Mouse (Mus musculus): ENCODE data around the gene Ppid. TPM values are rescaled to one million over a fixed set of nuclear protein-coding genes. Genes with fewer than 3 reads are reported as not detected.

Gene Ppid
- polyA plus RNA-seq (2012; rRNA removed), result 75.9 and 79.4 TPM in 2 replicates

- Histone ChIP-seq H3K27ac (ENCODE audit: insufficient read depth, low read length) (peak within 1 kb of the TSS; percentile 25; the same call in 1 of the 2 replicates), H3K4me1 (ENCODE audit: control insufficient read depth, insufficient read depth, low read length) (peaks cover 2% of the 10 kb centered on the region; the same call in 1 of the 2 replicates), H3K4me3 (ENCODE audit: insufficient read depth, low read length) (peak within 1 kb of the TSS; percentile 67)
- no peak for TF ChIP-seq CTCF (IDR thresholded peaks at IDR 0.05; ENCODE audit: extremely low read depth, insufficient read depth, low read length)
- TF ChIP-seq POLR2A (IDR thresholded peaks at IDR 0.05; ENCODE audit: extremely low read depth, insufficient read depth, low read length), result peak; percentile 83
Observed at GRCm38 (mm10) chr3:79590863-79591792, at the start of gene Ppid. Gene Ppid (plus strand): TSS chr3:79591342.

- Histone ChIP-seq H3K27ac (ENCODE audit: insufficient read depth, low read length) (no peak overlapping the region), H3K4me3 (ENCODE audit: insufficient read depth, low read length) (no peak overlapping the region), H3K4me1 (ENCODE audit: control insufficient read depth, insufficient read depth, low read length) (no peaks in the 10 kb centered on the region)
- TF ChIP-seq POLR2A (IDR thresholded peaks at IDR 0.05; ENCODE audit: extremely low read depth, insufficient read depth, low read length), result no peak
- no peak for TF ChIP-seq CTCF (IDR thresholded peaks at IDR 0.05; ENCODE audit: extremely low read depth, insufficient read depth, low read length)
Observed at GRCm38 (mm10) chr3:79542585-79542984, 48.6 kb upstream of the Ppid start.

GRCm38 (mm10) chr3:79548681-79549437 is 42.3 kb upstream of the Ppid start:
- no peak for TF ChIP-seq CTCF (IDR thresholded peaks at IDR 0.05; ENCODE audit: extremely low read depth, insufficient read depth, low read length)
- TF ChIP-seq POLR2A (IDR thresholded peaks at IDR 0.05; ENCODE audit: extremely low read depth, insufficient read depth, low read length), result no peak
- H3K27ac ChIP-seq (ENCODE audit: insufficient read depth, low read length), result no peak overlapping the region
- H3K4me1 ChIP-seq (ENCODE audit: control insufficient read depth, insufficient read depth, low read length), result no peaks in the 10 kb centered on the region
- H3K4me3 ChIP-seq (ENCODE audit: insufficient read depth, low read length), result no peak overlapping the region

- Histone ChIP-seq H3K27ac (ENCODE audit: insufficient read depth, low read length) (no peak overlapping the region), H3K4me1 (ENCODE audit: control insufficient read depth, insufficient read depth, low read length) (no peaks in the 10 kb centered on the region), H3K4me3 (ENCODE audit: insufficient read depth, low read length) (no peak overlapping the region)
- no peak for TF ChIP-seq POLR2A (IDR thresholded peaks at IDR 0.05; ENCODE audit: extremely low read depth, insufficient read depth, low read length)
- TF ChIP-seq CTCF (IDR thresholded peaks at IDR 0.05; ENCODE audit: extremely low read depth, insufficient read depth, low read length), result no peak
Observed at GRCm38 (mm10) chr3:79549751-79550393, 41.3 kb upstream of the Ppid start.

GRCm38 (mm10) chr3:79551826-79552552 is 39.2 kb upstream of the Ppid start:
- H3K4me1 ChIP-seq (ENCODE audit: control insufficient read depth, insufficient read depth, low read length), result no peaks in the 10 kb centered on the region
- H3K4me3 ChIP-seq (ENCODE audit: insufficient read depth, low read length), result no peak overlapping the region
- H3K27ac ChIP-seq (ENCODE audit: insufficient read depth, low read length), result no peak overlapping the region
- TF ChIP-seq POLR2A (IDR thresholded peaks at IDR 0.05; ENCODE audit: extremely low read depth, insufficient read depth, low read length) (no peak), CTCF (IDR thresholded peaks at IDR 0.05; ENCODE audit: extremely low read depth, insufficient read depth, low read length) (no peak)

GRCm38 (mm10) chr3:79553779-79554178 is 37.4 kb upstream of the Ppid start:
- no peak for TF ChIP-seq POLR2A (IDR thresholded peaks at IDR 0.05; ENCODE audit: extremely low read depth, insufficient read depth, low read length)
- TF ChIP-seq CTCF (IDR thresholded peaks at IDR 0.05; ENCODE audit: extremely low read depth, insufficient read depth, low read length), result no peak
- Histone ChIP-seq H3K4me3 (ENCODE audit: insufficient read depth, low read length) (no peak overlapping the region), H3K27ac (ENCODE audit: insufficient read depth, low read length) (no peak overlapping the region), H3K4me1 (ENCODE audit: control insufficient read depth, insufficient read depth, low read length) (no peaks in the 10 kb centered on the region)

- H3K27ac ChIP-seq (ENCODE audit: insufficient read depth, low read length), result no peak overlapping the region
- TF ChIP-seq POLR2A (IDR thresholded peaks at IDR 0.05; ENCODE audit: extremely low read depth, insufficient read depth, low read length) (no peak), CTCF (IDR thresholded peaks at IDR 0.05; ENCODE audit: extremely low read depth, insufficient read depth, low read length) (no peak)
- no peak overlapping the region for H3K4me3 ChIP-seq (ENCODE audit: insufficient read depth, low read length)
- peaks cover 3% of the 10 kb centered on the region; the same call in 1 of the 2 replicates for H3K4me1 ChIP-seq (ENCODE audit: control insufficient read depth, insufficient read depth, low read length)
Observed at GRCm38 (mm10) chr3:79555061-79555460, 36.1 kb upstream of the Ppid start.

GRCm38 (mm10) chr3:79559021-79559772 is 31.9 kb upstream of the Ppid start:
- Histone ChIP-seq H3K4me1 (ENCODE audit: control insufficient read depth, insufficient read depth, low read length) (peaks cover 3% of the 10 kb centered on the region; the same call in 1 of the 2 replicates), H3K27ac (ENCODE audit: insufficient read depth, low read length) (peak overlapping the region; percentile 23; the same call in 1 of the 2 replicates), H3K4me3 (ENCODE audit: insufficient read depth, low read length) (no peak overlapping the region)
- TF ChIP-seq CTCF (IDR thresholded peaks at IDR 0.05; ENCODE audit: extremely low read depth, insufficient read depth, low read length), result no peak
- no peak for TF ChIP-seq POLR2A (IDR thresholded peaks at IDR 0.05; ENCODE audit: extremely low read depth, insufficient read depth, low read length)
